Mouse (Mus musculus) heart, embryonic 10.5 days (tissue): ENCODE results near the gene Treml1. TPM values are rescaled to one million over a fixed set of nuclear protein-coding genes. Genes with fewer than 3 reads are reported as not detected.

Experiments used
- polyA plus RNA-seq: library from polyadenylated mRNA; unstranded; fragments of >200 nt; fragmentation: Nextera tagmentation; extraction: Ambion mirVana; gene quantifications from 2 replicates; pipeline ENCODE4 v1.2.1, GENCODE M21; 2016

The Treml1 gene
- polyA plus RNA-seq, 1 experiment from 2014 or later = 6.3 TPM

Other genes starting within 250 kb of the Treml1 start
- not detected in 2 replicates for gene 9830107B12Rik, start 213.6 kb upstream of the Treml1 start, polyA plus RNA-seq
- not detected in 2 replicates for gene A530064D06Rik, start 192.6 kb upstream of the Treml1 start, polyA plus RNA-seq
- gene Trem1, start 127.1 kb upstream of the Treml1 start, polyA plus RNA-seq = 0.05 and 0.11 TPM in 2 replicates
- gene Trem3, start 112.1 kb upstream of the Treml1 start, polyA plus RNA-seq = not detected in 2 replicates
- gene Treml4, start 95.6 kb upstream of the Treml1 start, polyA plus RNA-seq = 0.63 and 0.74 TPM in 2 replicates
- 0.97 and 1.3 TPM in 2 replicates for gene Treml2, start 60.4 kb upstream of the Treml1 start, polyA plus RNA-seq
- 0.13 TPM in 1 of 2 replicates, not detected in the other for gene B430306N03Rik, start 43.8 kb upstream of the Treml1 start, polyA plus RNA-seq
- gene Trem2, start 13.5 kb upstream of the Treml1 start, polyA plus RNA-seq = 0.36 and 1.2 TPM in 2 replicates
- gene Nfya, start 50.0 kb downstream of the Treml1 start, polyA plus RNA-seq = 13.7 and 17.3 TPM in 2 replicates
- 56.7 and 78.1 TPM in 2 replicates for gene Oard1, start 50.1 kb downstream of the Treml1 start, polyA plus RNA-seq
- gene Apobec2, start 73.0 kb downstream of the Treml1 start, polyA plus RNA-seq = 142 and 213 TPM in 2 replicates
- gene Tspo2, start 91.6 kb downstream of the Treml1 start, polyA plus RNA-seq = 0.43 and 0.67 TPM in 2 replicates
- gene Unc5cl, start 95.0 kb downstream of the Treml1 start, polyA plus RNA-seq = 0.20 and 0.26 TPM in 2 replicates